In the genomic region with DNA sequence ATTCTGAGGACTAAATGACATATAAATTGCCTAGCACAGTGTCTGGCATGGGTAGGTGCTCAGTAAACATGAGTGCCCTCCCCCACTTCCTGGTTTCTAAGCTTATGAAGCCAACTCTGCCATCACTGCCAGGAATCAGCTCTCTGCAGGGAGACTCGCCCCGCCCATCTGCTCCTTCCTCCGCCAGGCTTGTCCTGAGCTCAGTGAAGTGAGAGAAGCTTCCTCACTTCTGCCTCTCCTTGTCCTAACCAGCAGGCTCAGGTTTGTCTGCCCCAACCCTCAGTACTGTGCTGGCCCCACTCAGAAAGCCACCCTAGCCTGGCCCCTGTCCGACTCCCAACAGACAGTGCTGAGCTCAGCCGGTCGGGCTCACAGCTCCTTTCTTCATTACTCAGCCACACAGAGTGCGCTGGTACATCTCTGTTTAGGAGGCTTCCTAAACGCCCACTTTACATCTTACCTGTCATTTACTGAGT, we compare ENCODE assay signal across 8 mouse cellular contexts. TPM values are rescaled to one million over a fixed set of nuclear protein-coding genes. Genes with fewer than 3 reads are reported as not detected.
DNase-seq lines count a peak whose midpoint lies in the region; ATAC-seq and TF ChIP-seq lines count a peak whose summit lies in the region.

No protein-coding gene starts in this region.

- no peaks in the 10 kb centered on the region for H3K9me3 ChIP-seq in kidney, embryonic 16.5 days (ENCODE audit: low read length)
- H3K9me3 ChIP-seq in liver, embryonic 13.5 days (replicated peaks) = no peaks in the 10 kb centered on the region

- peak overlapping the region; percentile 43 for H3K9ac ChIP-seq in kidney, embryonic 16.5 days (replicated peaks; ENCODE audit: low read length)
- 0 out of 2 replicates have a peak overlapping the region, but pooled peaks have one; percentile 35 for H3K9ac ChIP-seq in liver, embryonic 13.5 days

- 0 out of 2 replicates have a peak, but pooled peaks cover 5% of the 10 kb centered on the region for H3K36me3 ChIP-seq in kidney, embryonic 16.5 days (ENCODE audit: insufficient read depth, low read length)
- H3K36me3 ChIP-seq in liver, embryonic 13.5 days = no peaks in the 10 kb centered on the region

- no peak for TF ChIP-seq CTCF in cerebellum, adult 2 months (IDR thresholded peaks at IDR 0.05; ENCODE audit: borderline replicate concordance, insufficient read depth, low read depth, low read length)

- 7% methylated on average over 8 of the region's 8 CpGs for WGBS in cerebellum, adult 2 months
- WGBS in kidney, embryonic 16.5 days = 7% methylated on average over 8 of the region's 8 CpGs
- 10% methylated on average over 8 of the region's 8 CpGs for WGBS in liver, embryonic 13.5 days (ENCODE audit: insufficient replicate concordance)

- peak; percentile 40; the same call in 1 of the 2 replicates for TF ChIP-seq POLR2A in cerebellum, adult 2 months (IDR thresholded peaks at IDR 0.05; ENCODE audit: borderline replicate concordance, insufficient read depth, low read length)

- ATAC-seq in kidney, embryonic 16.5 days (ENCODE audit: low FRiP score, low TSS enrichment) = peak; percentile 93
- peak; percentile 48 for ATAC-seq in liver, embryonic 13.5 days (ENCODE audit: low read depth)

- peak; percentile 70 for DNase-seq in 3T3-L1 (ENCODE audit: low read depth, low spot score)
- DNase-seq in CD4-positive, CD25-positive, alpha-beta regulatory T cell, adult 2 months (ENCODE audit: low read depth, low spot score) = peak; percentile 81
- peak; percentile 91 to 96 for DNase-seq in cerebellum, adult 2 months
- peak; percentile 74 to 80 for DNase-seq in heart, adult 18-20 months
- peak; percentile 39 for DNase-seq in liver, embryonic 13.5 days
- peak; percentile 68 to 75 for DNase-seq in right cerebral cortex, postnatal 10 days (ENCODE audit: low spot score in 2 of 2)
- no peak for DNase-seq in natural killer cell, adult 2 months (ENCODE audit: low spot score in 2 of 2)

- H3K27me3 ChIP-seq in cerebellum, adult 2 months (ENCODE audit: control insufficient read depth, insufficient read depth, low read length) = no peaks in the 10 kb centered on the region
- H3K27me3 ChIP-seq in kidney, embryonic 16.5 days (ENCODE audit: insufficient read depth, low read length) = no peaks in the 10 kb centered on the region
- H3K27me3 ChIP-seq in liver, embryonic 13.5 days = no peaks in the 10 kb centered on the region

- peak overlapping the region; percentile 92 for H3K27ac ChIP-seq in cerebellum, adult 2 months (ENCODE audit: insufficient read depth, low read length)
- peak overlapping the region; percentile 88 for H3K27ac ChIP-seq in kidney, embryonic 16.5 days (ENCODE audit: low read length)
- H3K27ac ChIP-seq in liver, embryonic 13.5 days = peak overlapping the region; percentile 40

- no peak overlapping the region for H3K4me3 ChIP-seq in cerebellum, adult 2 months (replicated peaks; ENCODE audit: insufficient read depth, low read depth, low read length)
- no peak overlapping the region for H3K4me3 ChIP-seq in kidney, embryonic 16.5 days (ENCODE audit: low read length)
- peak overlapping the region; percentile 22; the same call in 1 of the 2 replicates for H3K4me3 ChIP-seq in liver, embryonic 13.5 days (replicated peaks)

- H3K4me1 ChIP-seq in cerebellum, adult 2 months (ENCODE audit: control insufficient read depth, insufficient read depth, low read length) = peaks cover 57% of the 10 kb centered on the region
- H3K4me1 ChIP-seq in kidney, embryonic 16.5 days (ENCODE audit: insufficient read depth, low read length) = peaks cover 20% of the 10 kb centered on the region
- peaks cover 44% of the 10 kb centered on the region for H3K4me1 ChIP-seq in liver, embryonic 13.5 days (replicated peaks)

- peak overlapping the region; percentile 32 for H3K4me2 ChIP-seq in kidney, embryonic 16.5 days (replicated peaks; ENCODE audit: low read depth, low read length)
- peak overlapping the region; percentile 57 for H3K4me2 ChIP-seq in liver, embryonic 13.5 days

RNA-seq across cellular contexts. Expression of a gene that starts 59.9 kb away (rescaled TPM):
- 21.7 and 24.8 TPM in 2 replicates for polyA plus RNA-seq in cerebellum, adult 2 months (2012; rRNA removed)
- 10 to 100 TPM; 10.3 to 11.8 TPM for total RNA-seq in heart, adult 18-20 months (2021)
- 18.5 and 22.2 TPM in 2 replicates for polyA plus RNA-seq in kidney, embryonic 16.5 days (2015; fragmentation: Nextera tagmentation; extraction: Ambion mirVana)
- 4.1 and 5.5 TPM in 2 replicates for polyA plus RNA-seq in liver, embryonic 13.5 days (2015; fragmentation: Nextera tagmentation; extraction: Ambion mirVana)

Comparison
In these comparisons a context has a peak if more than half of its experiments do, and no peak if none do; other contexts are left out.
1. DNase-seq: peak in 3T3-L1 (single experiment), CD4-positive, CD25-positive, alpha-beta regulatory T cell, adult 2 months (single experiment), cerebellum, adult 2 months (2 of 2), heart, adult 18-20 months (2 of 2), liver, embryonic 13.5 days (single experiment) and right cerebral cortex, postnatal 10 days (2 of 2); none in natural killer cell, adult 2 months (0 of 2).
2. H3K27ac ChIP-seq: peak in every context shown above with its lines; median percentile 92 in cerebellum, adult 2 months; 88 in kidney, embryonic 16.5 days; 40 in liver, embryonic 13.5 days.